Comparison of ENCODE assay signal across 20 mouse cellular contexts in the genomic region with DNA sequence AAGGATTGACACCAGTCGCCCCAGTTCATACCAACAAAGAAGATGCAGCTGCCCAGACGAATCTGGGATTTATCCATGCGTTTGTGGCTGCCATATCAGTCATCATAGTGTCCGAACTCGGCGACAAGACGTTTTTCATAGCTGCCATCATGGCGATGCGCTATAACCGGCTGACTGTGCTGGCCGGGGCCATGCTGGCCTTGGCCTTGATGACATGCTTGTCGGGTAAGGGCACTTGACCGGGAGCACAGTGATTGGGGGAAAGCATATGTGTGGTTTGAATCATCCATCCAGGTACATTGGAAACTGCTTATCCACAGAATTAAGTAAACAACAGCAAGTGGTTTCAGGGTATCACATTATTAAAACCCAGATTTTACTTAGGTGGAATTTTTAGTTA.
"Had no signal": no experiment of that assay in that cellular context is flagged by ENCODE, and none has a peak within 500 bp of the region (broad histone marks: within the 10 kb centered on the region; RNA-seq: fewer than 3 reads in every experiment).

No protein-coding gene starts in this region.

- H3K4me1 ChIP-seq: lung, embryonic 15.5 days; midbrain, embryonic 12.5 days; neural tube, embryonic 12.5 days; stomach, embryonic 15.5 days had no signal

- H3K27ac ChIP-seq: lung, embryonic 15.5 days; macrophage; midbrain, embryonic 12.5 days; neural tube, embryonic 12.5 days; stomach, embryonic 15.5 days; stomach, postnatal 0 days had no signal

- H3K9me3 ChIP-seq: lung, embryonic 15.5 days; megakaryocyte, embryonic 14.5 days; midbrain, embryonic 12.5 days; neural tube, embryonic 12.5 days; stomach, embryonic 15.5 days had no signal

- H3K4me3 ChIP-seq: lung, embryonic 15.5 days; megakaryocyte, embryonic 14.5 days; midbrain, embryonic 12.5 days; neural tube, embryonic 12.5 days; stomach, embryonic 15.5 days had no signal

- DNase-seq: liver, postnatal 0 days; lung, adult 2 months; lung, postnatal 14 days; lung, postnatal 36 days; midbrain, embryonic 14.5 days; retina, postnatal 1 day; right cerebral cortex, adult 18-20 months; right cerebral cortex, postnatal 25 days; right cerebral cortex, postnatal 4 days; spleen, adult 18-20 months; thymus, adult 2 months; thymus, postnatal 25 days; thymus, postnatal 4 days had no signal

- H3K27me3 ChIP-seq: lung, embryonic 15.5 days; megakaryocyte, embryonic 14.5 days; midbrain, embryonic 12.5 days; neural tube, embryonic 12.5 days; stomach, embryonic 15.5 days had no signal
